Mouse (Mus musculus) thymus, postnatal 25 days (tissue): Measurements from ENCODE around the gene Cops2.

Experiments used
- DNase-seq: peaks from one replicate; pipeline ENCODE4 v3.0.0; 2022

Cops2 gene

GRCm38 (mm10) chr2:125820397-125820796, 38.5 kb downstream of the Cops2 start:
- no peak for DNase-seq

- no peak for DNase-seq
Observed at GRCm38 (mm10) chr2:125813972-125814595, 44.9 kb downstream of the Cops2 start.

- no peak for DNase-seq
Observed at GRCm38 (mm10) chr2:125811332-125811731, 47.6 kb downstream of the Cops2 start.

GRCm38 (mm10) chr2:125809551-125809950, 49.4 kb downstream of the Cops2 start:
- DNase-seq: no peak

- DNase-seq: no peak
Observed at GRCm38 (mm10) chr2:125805826-125806225, 53.1 kb downstream of the Cops2 start.

- DNase-seq: no peak
Observed at GRCm38 (mm10) chr2:125801947-125802346, 57.0 kb downstream of the Cops2 start.

- no peak for DNase-seq
Observed at GRCm38 (mm10) chr2:125801038-125801437, 57.9 kb downstream of the Cops2 start.

- no peak for DNase-seq
Observed at GRCm38 (mm10) chr2:125800428-125800827, 58.5 kb downstream of the Cops2 start.

- DNase-seq: no peak
Observed at GRCm38 (mm10) chr2:125797872-125798271, 61.1 kb downstream of the Cops2 start.

GRCm38 (mm10) chr2:125795118-125795517, 63.8 kb downstream of the Cops2 start:
- no peak for DNase-seq

- DNase-seq: no peak
Observed at GRCm38 (mm10) chr2:125794166-125794565, 64.8 kb downstream of the Cops2 start.

- no peak for DNase-seq
Observed at GRCm38 (mm10) chr2:125792879-125793261, 66.1 kb downstream of the Cops2 start.

- DNase-seq: peak; percentile 27
Observed at GRCm38 (mm10) chr2:125792144-125792878, 66.6 kb downstream of the Cops2 start.

GRCm38 (mm10) chr2:125791485-125791885, 67.5 kb downstream of the Cops2 start:
- peak; percentile 49 for DNase-seq

GRCm38 (mm10) chr2:125790242-125790641, 68.7 kb downstream of the Cops2 start:
- no peak for DNase-seq

- DNase-seq: no peak
Observed at GRCm38 (mm10) chr2:125789265-125789664, 69.7 kb downstream of the Cops2 start.

- DNase-seq: no peak
Observed at GRCm38 (mm10) chr2:125788785-125789184, 70.2 kb downstream of the Cops2 start.

- no peak for DNase-seq
Observed at GRCm38 (mm10) chr2:125788351-125788750, 70.6 kb downstream of the Cops2 start.

- DNase-seq: no peak
Observed at GRCm38 (mm10) chr2:125785021-125785420, 73.9 kb downstream of the Cops2 start.

GRCm38 (mm10) chr2:125784392-125784791, 74.5 kb downstream of the Cops2 start:
- no peak for DNase-seq

- no peak for DNase-seq
Observed at GRCm38 (mm10) chr2:125783868-125784267, 75.1 kb downstream of the Cops2 start.

GRCm38 (mm10) chr2:125782719-125783109, 76.2 kb downstream of the Cops2 start, which contains the start of gene Secisbp2l:
TSS of gene Secisbp2l (minus strand) at chr2:125782870.
- peak; percentile 92 for DNase-seq

- DNase-seq: no peak
Observed at GRCm38 (mm10) chr2:125781978-125782718, 76.8 kb downstream of the Cops2 start.

- DNase-seq: no peak
Observed at GRCm38 (mm10) chr2:125781006-125781405, 77.9 kb downstream of the Cops2 start.
